Mouse (Mus musculus) frontal cortex, adult (tissue): ENCODE data around the gene Csrp1.
A peak's percentile ranks its signal among the peaks of the same experiment; 100 is the strongest.

Source experiments
- ATAC-seq: cut with Nextera tagmentation; 2 replicates; pipeline ENCODE4 v1.9.2; 2017; ENCODE audit warnings: mild to moderate bottlenecking, moderate library complexity, mixed read lengths; ENCODE audit not compliant: low TSS enrichment

Csrp1 gene

DNA sequence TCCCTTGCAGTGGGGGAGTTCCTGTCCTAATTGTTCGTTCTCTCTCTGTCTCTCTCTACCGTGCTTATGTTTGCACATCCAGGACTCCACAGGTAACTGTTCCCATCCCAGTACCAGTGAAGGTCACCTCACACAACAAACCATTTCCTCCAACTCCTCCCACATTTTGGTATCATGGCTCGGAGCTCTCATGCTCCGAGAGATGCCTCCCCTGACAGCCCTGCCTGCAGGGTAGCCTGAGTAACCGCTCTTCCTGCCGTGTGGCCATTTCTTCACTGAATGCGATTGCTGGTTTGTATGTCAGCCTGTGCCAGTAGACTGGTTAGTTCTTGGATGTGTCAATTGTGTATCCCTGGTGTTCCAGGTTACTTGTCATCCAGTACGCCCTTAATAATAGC lies 51.7 kb downstream of the Csrp1 start:
- no peak for ATAC-seq

DNA sequence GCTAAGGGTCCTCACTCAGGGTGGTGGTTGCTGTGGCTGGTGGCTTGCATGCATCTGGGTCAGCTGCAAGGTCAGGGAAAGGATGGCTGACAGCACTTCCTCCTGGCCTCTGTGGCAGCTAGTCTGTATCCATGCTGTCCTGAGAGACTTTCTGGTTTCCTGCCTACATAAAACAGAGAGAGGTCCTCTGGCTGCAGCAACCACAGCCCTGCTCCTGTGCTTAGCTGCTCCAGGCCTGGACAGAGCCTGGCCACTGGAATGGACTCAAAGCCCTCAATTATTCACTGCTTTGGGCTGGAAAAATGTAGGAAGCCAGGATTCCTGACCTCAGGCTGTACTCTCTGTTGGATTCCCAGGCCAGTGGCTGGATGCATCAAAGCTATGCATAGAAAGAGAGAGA lies 56.7 kb downstream of the Csrp1 start:
- ATAC-seq: no peak

DNA sequence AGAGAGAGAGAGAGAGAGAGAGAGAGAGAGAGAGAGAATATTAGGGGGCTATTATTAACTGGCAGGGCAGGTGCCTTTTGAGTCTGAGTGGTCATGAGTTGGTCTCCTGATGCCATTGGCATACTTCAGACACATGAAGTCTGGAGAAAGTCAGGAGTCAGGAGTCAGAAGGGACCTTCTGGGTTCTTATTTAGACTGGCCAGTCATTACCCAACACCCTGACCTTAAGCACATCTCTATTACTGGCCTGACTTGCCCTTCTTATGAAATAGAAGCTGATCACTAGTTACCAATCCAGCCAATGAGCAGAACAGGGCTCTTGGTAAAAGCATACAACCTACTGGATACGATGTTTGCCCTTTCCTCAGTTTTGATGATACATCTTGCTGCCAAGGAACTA lies 57.2 kb downstream of the Csrp1 start:
- no peak for ATAC-seq

DNA sequence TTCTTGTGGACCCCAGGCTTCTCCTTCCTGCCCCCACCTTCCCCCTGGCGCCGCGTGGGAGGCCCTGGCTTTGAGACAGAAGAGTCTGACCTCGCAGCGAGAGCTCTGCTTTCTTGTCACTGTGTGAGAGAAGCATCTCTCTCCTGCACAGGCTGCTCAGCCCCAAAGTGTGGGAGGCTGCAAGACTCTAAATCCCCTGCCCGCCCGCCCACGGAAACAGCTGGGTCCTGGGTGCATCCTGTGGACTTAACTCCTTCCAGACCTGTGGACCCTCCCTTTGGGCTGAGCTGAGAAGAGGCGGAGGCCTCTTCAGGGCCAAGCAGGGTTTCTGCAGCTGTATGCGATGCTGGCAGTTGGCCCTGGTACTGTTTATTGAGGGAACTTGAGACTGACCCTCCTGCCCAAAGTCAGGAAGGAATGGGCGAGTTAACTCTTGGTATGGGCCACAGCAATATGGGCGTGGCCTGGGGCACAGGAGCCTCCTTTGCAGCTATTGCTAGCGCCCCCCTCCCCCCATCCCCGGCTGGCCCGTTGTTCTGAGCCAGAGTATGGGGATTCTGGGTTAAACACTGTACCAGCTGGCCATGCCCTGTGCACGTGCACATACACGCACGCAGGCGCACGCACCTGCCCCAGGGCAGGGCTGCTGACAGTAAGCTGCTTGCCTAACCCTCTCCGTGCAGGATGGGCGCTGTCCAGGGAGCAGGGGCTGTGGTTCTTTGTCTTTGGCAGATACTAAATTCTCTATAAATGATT lies 59.1 kb downstream of the Csrp1 start, which contains the start of gene Tnni1:
Tnni1 (plus strand) TSS at position 655 of the 756 bp plus-strand sequence.
- peak; percentile 58; the same call in 1 of the 2 replicates for ATAC-seq

DNA sequence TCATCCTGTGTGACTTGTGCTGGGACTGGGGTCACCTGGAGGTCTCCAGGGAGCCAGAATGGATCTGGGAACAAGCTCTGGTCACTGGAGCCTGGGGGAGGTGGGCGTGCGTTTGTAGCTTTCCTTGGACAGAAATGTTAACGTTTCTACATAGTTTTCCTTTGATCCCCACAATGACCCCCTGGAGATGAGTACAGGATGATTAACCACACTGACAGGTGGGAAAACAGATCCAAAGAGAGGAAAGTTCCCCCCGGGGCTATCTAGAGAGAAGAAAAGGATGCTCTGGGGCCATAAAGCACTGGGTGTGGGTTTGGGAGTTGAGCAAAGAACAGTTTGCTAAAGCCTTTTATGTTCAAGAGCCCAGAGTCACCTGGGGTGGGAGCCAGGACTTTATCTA lies 60.8 kb downstream of the Csrp1 start:
- ATAC-seq: no peak

DNA sequence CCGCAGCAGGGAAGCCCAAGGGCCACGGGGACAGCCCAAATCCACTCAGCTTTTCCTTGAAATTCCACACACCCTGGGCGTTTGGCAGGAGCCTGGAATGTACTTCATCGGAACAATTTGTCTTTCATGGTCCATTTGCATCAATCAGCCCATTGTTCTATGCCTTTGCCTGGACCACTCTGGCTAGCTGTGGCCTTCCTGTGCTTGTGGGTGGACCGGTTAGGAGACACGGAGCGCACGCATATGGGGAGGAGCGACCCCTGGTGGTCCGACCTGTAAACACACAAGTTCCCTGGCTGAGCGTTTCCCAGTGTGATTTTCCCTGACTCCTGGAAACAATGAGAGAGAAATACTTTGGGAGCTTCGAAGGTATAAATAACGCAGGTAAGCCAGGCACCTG lies 61.4 kb downstream of the Csrp1 start:
- peak; percentile 72 for ATAC-seq

DNA sequence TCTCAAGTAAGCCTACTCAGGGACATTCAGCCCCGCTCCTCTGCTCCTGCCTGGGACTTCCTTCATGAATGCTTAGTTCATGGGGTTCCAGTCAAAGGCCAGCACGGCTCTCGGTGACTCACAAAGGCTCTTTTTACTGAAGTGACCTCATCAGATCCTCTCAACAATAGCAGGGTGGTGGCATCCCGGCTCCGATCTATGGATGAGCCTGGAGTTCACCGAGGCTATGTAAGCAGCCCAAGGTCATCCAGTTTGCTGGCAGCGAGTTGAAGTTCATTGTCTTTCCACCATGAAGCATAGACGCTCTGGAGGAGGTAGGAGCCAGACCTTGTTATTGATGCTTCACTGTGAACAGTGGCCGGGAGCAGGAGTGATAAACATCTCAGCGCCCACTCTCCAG lies 63.0 kb downstream of the Csrp1 start:
- peak; percentile 14; the same call in 1 of the 2 replicates for ATAC-seq

DNA sequence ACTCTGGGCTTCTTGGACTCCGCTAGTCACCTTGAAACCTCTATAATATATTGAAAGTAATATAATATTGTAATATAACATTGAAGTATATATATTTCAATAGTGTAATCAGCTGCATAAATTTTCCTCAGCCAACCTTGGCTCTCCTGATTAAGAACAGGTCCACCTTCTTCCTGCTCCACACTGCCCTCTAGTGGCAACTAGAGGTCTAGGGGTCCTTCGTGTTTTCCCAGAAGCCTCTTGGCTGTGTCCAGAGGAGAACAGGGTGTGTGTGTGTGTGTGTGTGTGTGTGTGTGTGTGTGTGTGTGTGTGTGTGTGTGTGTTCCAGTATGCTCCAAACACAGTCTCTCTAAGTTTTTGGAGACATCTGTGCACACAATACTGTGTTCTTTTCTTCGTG lies 67.9 kb downstream of the Csrp1 start:
- ATAC-seq: 0 out of 2 replicates have a peak, but pooled peaks have one; percentile 47

DNA sequence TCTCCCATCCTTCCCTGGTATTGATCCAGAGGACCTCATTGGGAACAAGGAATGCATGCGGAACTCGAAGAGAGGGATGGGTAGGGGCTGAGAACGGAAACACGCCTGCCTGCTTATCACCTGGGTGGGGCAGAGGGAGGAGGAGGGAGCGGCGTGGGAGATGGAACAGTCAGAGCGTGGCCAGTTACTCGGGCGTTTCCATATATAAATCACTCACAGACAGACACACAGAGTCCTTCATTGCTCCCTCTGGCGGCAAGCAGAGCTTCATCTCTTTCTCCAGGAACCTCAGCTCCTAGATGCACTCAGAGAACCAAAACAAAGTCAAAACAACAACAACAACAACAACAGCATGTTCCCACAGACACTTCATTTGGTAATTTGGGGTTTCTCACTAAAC lies 68.8 kb downstream of the Csrp1 start:
- no peak for ATAC-seq

DNA sequence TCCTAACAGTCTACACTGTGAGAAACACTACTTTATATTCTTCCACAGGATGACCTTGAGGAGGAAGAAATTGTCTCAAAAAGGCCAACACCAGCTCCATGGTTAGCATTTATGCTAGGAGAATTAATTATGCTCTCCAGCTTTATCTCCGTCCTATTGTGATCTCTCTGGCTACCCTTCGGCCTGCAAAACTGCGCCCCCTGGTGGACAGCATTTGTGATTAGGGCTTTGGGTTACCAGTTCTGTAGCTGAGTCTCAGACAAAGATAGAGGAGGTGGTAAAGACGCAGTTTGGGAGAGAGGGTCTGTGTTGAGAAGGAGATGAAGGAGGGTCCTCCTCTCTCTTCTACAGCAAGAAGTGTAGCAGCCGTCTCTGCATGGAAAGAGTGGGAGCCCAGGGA lies 70.0 kb downstream of the Csrp1 start:
- peak; percentile 41; the same call in 1 of the 2 replicates for ATAC-seq

DNA sequence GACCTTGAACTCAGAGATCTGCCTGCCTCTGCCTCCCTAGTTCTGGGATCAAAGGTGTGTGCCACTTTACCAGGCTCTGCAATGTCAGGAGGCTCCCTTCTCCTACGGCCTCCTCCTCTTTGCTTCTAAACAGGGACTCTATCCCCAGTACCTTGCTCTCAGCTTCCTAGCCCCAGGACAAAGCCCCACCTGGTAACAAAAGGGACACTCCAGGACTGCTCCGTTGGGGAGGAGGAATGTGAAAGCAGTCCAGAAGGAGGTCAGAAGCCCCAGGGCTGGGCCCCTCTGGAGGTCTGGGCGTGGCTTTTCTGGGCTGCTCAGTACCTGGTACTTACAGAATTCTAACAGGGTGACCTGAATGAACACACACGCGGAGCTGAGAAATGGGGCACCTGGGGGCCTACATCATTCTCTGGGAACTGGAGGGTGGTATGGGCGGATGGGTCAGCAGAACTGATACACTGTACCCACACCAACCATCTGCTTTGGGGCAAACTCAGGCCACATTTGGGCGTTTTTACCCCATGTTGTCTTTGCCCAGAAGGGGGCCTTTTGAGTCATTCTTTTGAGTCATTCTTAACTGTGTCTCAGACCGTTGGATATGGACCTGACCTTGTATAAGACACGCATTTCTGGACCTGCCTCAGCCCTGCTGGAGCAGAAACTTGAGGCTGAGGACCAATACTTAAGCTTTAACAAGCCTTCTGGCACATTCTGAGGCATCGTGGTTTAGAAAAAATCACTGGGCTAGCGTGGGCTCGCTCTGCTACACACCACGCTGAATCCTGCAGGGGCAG lies 72.5 kb downstream of the Csrp1 start:
- no peak for ATAC-seq

DNA sequence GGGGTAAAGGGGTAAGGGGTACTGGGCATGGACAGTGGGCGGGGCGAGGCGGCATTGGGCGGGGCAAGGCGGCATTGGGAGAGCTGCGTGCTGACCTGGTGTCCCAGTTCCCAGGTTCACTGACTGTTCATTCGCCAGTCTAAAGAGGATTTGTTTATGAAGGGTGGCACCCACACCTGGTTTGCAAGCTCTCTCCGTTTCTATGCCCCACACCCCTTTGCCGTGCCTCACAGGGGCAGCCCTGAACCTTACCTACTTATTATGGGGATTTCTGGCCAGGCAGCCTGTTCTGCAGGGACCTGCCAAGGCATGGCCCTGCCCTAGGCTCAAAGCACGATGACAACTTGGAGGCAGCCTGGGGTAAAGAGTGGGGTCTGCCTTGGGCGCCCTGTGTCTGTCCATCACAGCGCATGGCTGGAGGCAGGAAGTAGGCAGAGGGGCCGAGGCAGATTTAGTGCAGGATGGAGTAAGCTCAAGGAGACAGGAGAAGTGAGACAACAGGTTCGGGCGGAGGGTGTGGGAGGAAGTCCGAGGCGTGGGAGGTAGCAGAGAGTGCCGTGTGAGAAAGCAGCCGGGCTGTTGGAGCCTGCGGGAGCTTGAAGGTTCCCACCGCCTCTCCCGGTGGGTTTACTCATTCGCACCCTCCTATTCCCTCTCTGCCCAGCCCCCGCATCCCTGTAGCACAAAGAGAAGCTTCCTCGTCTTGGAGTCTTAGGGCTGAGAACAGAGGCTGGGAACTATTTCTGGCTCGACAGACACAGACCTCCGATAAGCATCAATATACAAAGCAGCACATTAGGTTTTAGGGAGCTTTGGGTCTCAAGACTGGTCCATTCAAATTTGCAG lies 73.7 kb downstream of the Csrp1 start:
- ATAC-seq: peak; percentile 82

DNA sequence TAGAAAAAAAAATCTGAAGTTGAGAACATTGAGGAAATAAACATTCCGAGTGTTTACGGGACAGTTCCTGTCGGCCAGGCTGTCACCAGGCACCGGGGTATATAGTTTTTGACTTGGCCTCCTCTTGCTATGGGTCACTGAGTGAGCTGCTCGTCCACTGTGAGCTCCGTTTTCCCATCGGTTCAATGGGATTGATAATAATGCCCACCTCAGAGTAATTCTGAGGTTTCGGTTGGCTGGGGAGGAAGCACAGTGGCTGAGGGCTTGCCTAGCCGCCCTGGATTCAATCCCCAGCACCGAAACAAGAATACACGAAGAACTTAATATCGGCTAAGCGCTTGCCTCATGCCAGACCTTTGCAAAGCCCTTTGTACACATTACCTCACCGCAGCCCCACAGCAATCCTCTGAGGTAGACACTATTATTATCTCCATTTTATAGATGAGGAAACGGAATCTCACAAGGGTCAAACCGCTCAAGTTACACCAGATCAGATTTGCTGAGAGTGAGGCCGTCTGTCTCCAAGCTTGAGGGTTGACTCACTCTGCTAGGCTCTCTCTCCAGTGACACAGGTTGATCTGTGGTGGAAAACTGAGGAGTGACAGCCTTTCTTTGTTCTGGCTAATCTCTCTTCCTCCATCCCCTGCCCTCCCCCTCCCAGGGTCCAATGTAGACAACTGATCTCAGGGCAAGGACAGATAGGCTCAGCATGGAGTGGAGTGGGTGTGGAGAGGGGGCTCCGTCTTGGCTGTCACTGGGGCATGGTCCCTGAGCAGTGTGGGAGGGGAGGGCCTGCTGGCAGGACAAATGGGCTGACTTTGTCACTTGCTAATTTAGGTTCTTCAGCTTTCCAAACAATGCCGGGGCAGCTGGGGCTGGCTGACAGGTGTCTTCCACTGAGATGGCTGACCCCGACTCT lies 74.6 kb downstream of the Csrp1 start:
- ATAC-seq: no peak

DNA sequence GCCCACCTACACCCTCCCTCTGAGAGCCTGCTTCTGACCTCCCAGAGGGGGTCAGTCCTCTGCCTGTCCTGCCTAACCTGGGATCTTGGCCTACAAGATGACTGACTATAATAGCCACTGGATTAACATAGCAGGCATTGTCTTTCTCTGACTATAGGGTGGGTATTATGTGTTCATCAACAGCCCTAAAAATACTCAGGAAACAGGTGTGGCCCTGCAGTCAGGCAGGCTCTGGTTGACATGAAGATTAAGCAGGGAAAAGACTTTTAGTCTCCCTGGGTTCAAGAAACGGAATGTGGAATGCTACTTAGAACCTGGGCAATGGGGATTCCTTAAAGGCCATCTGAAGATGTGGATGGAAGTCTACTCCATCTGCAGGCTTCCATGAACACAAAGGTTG lies 78.6 kb downstream of the Csrp1 start:
- ATAC-seq: no peak

DNA sequence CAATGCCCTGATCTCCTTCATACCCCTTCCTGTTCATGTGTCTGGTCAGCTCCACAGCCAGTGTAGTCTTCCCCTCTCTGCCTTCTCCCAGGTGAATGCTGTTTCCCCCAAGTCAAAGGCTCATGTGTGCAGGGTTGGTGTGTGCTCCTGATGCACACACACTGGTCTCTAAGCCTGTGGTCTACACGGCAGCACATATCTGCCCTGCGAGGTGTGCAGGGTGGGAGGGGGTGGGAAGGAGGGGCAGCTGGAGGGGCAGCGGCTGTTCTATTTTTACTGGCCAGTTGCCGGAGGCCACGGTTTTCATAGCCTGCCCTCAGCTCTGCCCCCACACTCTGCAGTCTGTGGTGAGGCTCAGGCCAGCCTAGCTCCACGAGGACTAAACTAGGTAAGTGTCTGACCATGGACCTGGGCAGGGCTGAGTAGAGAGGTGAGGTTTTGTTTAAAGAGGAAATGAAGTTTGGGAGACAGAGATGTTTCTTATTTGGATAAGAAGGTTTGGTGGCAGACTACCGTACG lies 79.3 kb downstream of the Csrp1 start:
- no peak for ATAC-seq

DNA sequence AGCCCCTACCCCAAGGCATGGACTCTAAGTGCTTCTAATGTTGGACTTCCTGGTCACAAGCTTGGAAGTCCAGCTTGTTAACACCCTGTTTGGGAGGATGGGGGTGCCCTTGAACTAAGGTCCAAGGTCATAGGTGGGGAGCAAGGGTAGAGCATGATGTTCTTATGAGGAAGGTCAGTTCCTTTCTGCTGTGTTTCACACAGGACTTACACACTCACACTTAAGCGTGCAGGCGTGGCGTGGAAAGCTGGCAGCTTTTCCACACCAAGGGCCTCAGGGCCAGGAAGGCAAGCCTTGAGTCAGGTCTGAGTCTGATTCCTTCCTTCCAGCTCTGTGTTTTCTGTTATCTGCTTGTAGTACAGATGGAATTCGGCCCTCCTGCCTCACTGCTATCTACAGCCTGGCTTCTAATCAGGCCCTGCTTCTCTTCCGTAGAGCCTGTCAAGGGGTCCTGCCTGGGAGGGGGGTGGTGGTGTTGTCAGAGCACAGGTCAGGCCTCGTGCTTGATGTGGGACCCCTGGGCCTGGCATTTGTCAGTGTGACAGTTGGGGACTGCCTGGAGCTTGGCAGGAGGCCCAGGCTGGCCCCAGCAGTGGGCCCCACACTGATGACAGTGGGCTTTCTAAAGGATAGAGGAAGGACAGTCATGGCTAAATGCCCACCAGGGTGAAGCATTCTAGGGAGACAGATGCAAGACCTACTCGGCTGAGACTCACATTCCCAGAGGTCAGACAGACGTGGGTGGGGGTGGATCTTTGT lies 80.5 kb downstream of the Csrp1 start:
- ATAC-seq: no peak
